Mouse (Mus musculus): ENCODE data around the gene Serpinc1. TPM values are rescaled to one million over a fixed set of nuclear protein-coding genes. Genes with fewer than 3 reads are reported as not detected.

The Serpinc1 gene
- polyA plus RNA-seq, 1 experiment = 0.21 TPM

GRCm38 (mm10) chr1:161033856-161034434 lies 55.6 kb downstream of the Serpinc1 start:
- peak overlapping the region; percentile 97 for H3ac ChIP-seq (ENCODE audit: control insufficient read depth, insufficient read length, low read depth)
- no peak for TF ChIP-seq CTCF (IDR thresholded peaks at IDR 0.05; ENCODE audit: control insufficient read depth, insufficient read depth, insufficient read length)
- TF ChIP-seq FOSL1 (IDR thresholded peaks at IDR 0.05; ENCODE audit: insufficient read depth, low read length, poor library complexity, severe bottlenecking) = no peak
- TF ChIP-seq CEBPB (IDR thresholded peaks at IDR 0.05; ENCODE audit: low read depth) = no peak
- no peak for TF ChIP-seq MAX (IDR thresholded peaks at IDR 0.05)
- no peak for TF ChIP-seq MYOG (IDR thresholded peaks at IDR 0.05; ENCODE audit: control insufficient read depth, extremely low read depth, insufficient read length)
- TF ChIP-seq USF1 (IDR thresholded peaks at IDR 0.05; ENCODE audit: low read depth) = no peak
- TF ChIP-seq MYOD1 (IDR thresholded peaks at IDR 0.05; ENCODE audit: control insufficient read depth, insufficient read length, low read depth) = no peak
- H3K79me2 ChIP-seq (ENCODE audit: control insufficient read depth, insufficient read depth) = peaks cover 50% of the 10 kb centered on the region
- H3K36me3 ChIP-seq (ENCODE audit: control insufficient read depth, insufficient read depth) = peaks cover 62% of the 10 kb centered on the region
- H3K79me3 ChIP-seq (ENCODE audit: low read depth) = peaks cover 33% of the 10 kb centered on the region
- no peaks in the 10 kb centered on the region for H3K27me3 ChIP-seq (ENCODE audit: control insufficient read depth, insufficient read depth, insufficient read length)
- H3K4me3 ChIP-seq (ENCODE audit: insufficient read depth, poor library complexity, severe bottlenecking) = peak overlapping the region; percentile 92

- TF ChIP-seq FOSL1 (IDR thresholded peaks at IDR 0.05; ENCODE audit: insufficient read depth, low read length, poor library complexity, severe bottlenecking) = no peak
- no peak for TF ChIP-seq USF1 (IDR thresholded peaks at IDR 0.05; ENCODE audit: low read depth)
- no peak for TF ChIP-seq CTCF (IDR thresholded peaks at IDR 0.05; ENCODE audit: control insufficient read depth, insufficient read depth, insufficient read length)
- no peak for TF ChIP-seq CEBPB (IDR thresholded peaks at IDR 0.05; ENCODE audit: low read depth)
- TF ChIP-seq MYOD1 (IDR thresholded peaks at IDR 0.05; ENCODE audit: control insufficient read depth, insufficient read length, low read depth) = no peak
- peak; percentile 13 for TF ChIP-seq MAX (IDR thresholded peaks at IDR 0.05)
- TF ChIP-seq MYOG (IDR thresholded peaks at IDR 0.05; ENCODE audit: control insufficient read depth, extremely low read depth, insufficient read length) = no peak
- H3K79me2 ChIP-seq (ENCODE audit: control insufficient read depth, insufficient read depth) = peaks cover 50% of the 10 kb centered on the region
- H3K27me3 ChIP-seq (ENCODE audit: control insufficient read depth, insufficient read depth, insufficient read length) = no peaks in the 10 kb centered on the region
- peak within 1 kb of the TSS; percentile 92 for H3K4me3 ChIP-seq (ENCODE audit: insufficient read depth, poor library complexity, severe bottlenecking)
- peak within 1 kb of the TSS; percentile 97 for H3ac ChIP-seq (ENCODE audit: control insufficient read depth, insufficient read length, low read depth)
- peaks cover 33% of the 10 kb centered on the region for H3K79me3 ChIP-seq (ENCODE audit: low read depth)
- H3K36me3 ChIP-seq (ENCODE audit: control insufficient read depth, insufficient read depth) = peaks cover 56% of the 10 kb centered on the region
Measured at GRCm38 (mm10) chr1:161034435-161035280, 56.3 kb downstream of the Serpinc1 start, which contains the start of gene Zbtb37. TSS of gene Zbtb37 (minus strand) at chr1:161034849.

- H3K79me3 ChIP-seq (ENCODE audit: low read depth) = peaks cover 33% of the 10 kb centered on the region
- peak overlapping the region; percentile 93 for H3ac ChIP-seq (ENCODE audit: control insufficient read depth, insufficient read length, low read depth)
- H3K4me3 ChIP-seq (ENCODE audit: insufficient read depth, poor library complexity, severe bottlenecking) = peak overlapping the region; percentile 92
- H3K27me3 ChIP-seq (ENCODE audit: control insufficient read depth, insufficient read depth, insufficient read length) = no peaks in the 10 kb centered on the region
- peaks cover 50% of the 10 kb centered on the region for H3K79me2 ChIP-seq (ENCODE audit: control insufficient read depth, insufficient read depth)
- no peak for TF ChIP-seq FOSL1 (IDR thresholded peaks at IDR 0.05; ENCODE audit: insufficient read depth, low read length, poor library complexity, severe bottlenecking)
- peak; percentile 82 for TF ChIP-seq MAX (IDR thresholded peaks at IDR 0.05)
- no peak for TF ChIP-seq CTCF (IDR thresholded peaks at IDR 0.05; ENCODE audit: control insufficient read depth, insufficient read depth, insufficient read length)
- no peak for TF ChIP-seq CEBPB (IDR thresholded peaks at IDR 0.05; ENCODE audit: low read depth)
- no peak for TF ChIP-seq USF1 (IDR thresholded peaks at IDR 0.05; ENCODE audit: low read depth)
- no peak for TF ChIP-seq MYOD1 (IDR thresholded peaks at IDR 0.05; ENCODE audit: control insufficient read depth, insufficient read length, low read depth)
- no peak for TF ChIP-seq MYOG (IDR thresholded peaks at IDR 0.05; ENCODE audit: control insufficient read depth, extremely low read depth, insufficient read length)
- peaks cover 50% of the 10 kb centered on the region for H3K36me3 ChIP-seq (ENCODE audit: control insufficient read depth, insufficient read depth)
Measured at GRCm38 (mm10) chr1:161035281-161035785, 56.9 kb downstream of the Serpinc1 start.

- no peaks in the 10 kb centered on the region for H3K27me3 ChIP-seq (ENCODE audit: control insufficient read depth, insufficient read depth, insufficient read length)
- peaks cover 50% of the 10 kb centered on the region for H3K79me2 ChIP-seq (ENCODE audit: control insufficient read depth, insufficient read depth)
- TF ChIP-seq CEBPB (IDR thresholded peaks at IDR 0.05; ENCODE audit: low read depth) (no peak), MYOD1 (IDR thresholded peaks at IDR 0.05; ENCODE audit: control insufficient read depth, insufficient read length, low read depth) (no peak), MAX (IDR thresholded peaks at IDR 0.05) (no peak), FOSL1 (IDR thresholded peaks at IDR 0.05; ENCODE audit: insufficient read depth, low read length, poor library complexity, severe bottlenecking) (no peak)
- H3ac ChIP-seq (ENCODE audit: control insufficient read depth, insufficient read length, low read depth) = peak overlapping the region; percentile 93
- peak overlapping the region; percentile 92 for H3K4me3 ChIP-seq (ENCODE audit: insufficient read depth, poor library complexity, severe bottlenecking)
- peaks cover 33% of the 10 kb centered on the region for H3K79me3 ChIP-seq (ENCODE audit: low read depth)
- peaks cover 49% of the 10 kb centered on the region for H3K36me3 ChIP-seq (ENCODE audit: control insufficient read depth, insufficient read depth)
Measured at GRCm38 (mm10) chr1:161035786-161036404, 57.5 kb downstream of the Serpinc1 start.

GRCm38 (mm10) chr1:161036411-161036841 lies 58.0 kb downstream of the Serpinc1 start:
- TF ChIP-seq USF1 (IDR thresholded peaks at IDR 0.05; ENCODE audit: low read depth) (no peak), MYOG (IDR thresholded peaks at IDR 0.05; ENCODE audit: control insufficient read depth, extremely low read depth, insufficient read length) (no peak), FOSL1 (IDR thresholded peaks at IDR 0.05; ENCODE audit: insufficient read depth, low read length, poor library complexity, severe bottlenecking) (no peak), MYOD1 (IDR thresholded peaks at IDR 0.05; ENCODE audit: control insufficient read depth, insufficient read length, low read depth) (no peak)
- H3K79me2 ChIP-seq (ENCODE audit: control insufficient read depth, insufficient read depth) = peaks cover 50% of the 10 kb centered on the region
- H3K27me3 ChIP-seq (ENCODE audit: control insufficient read depth, insufficient read depth, insufficient read length) = no peaks in the 10 kb centered on the region
- peak overlapping the region; percentile 92 for H3K4me3 ChIP-seq (ENCODE audit: insufficient read depth, poor library complexity, severe bottlenecking)
- peak overlapping the region; percentile 93 for H3ac ChIP-seq (ENCODE audit: control insufficient read depth, insufficient read length, low read depth)
- H3K79me3 ChIP-seq (ENCODE audit: low read depth) = peaks cover 33% of the 10 kb centered on the region
- H3K36me3 ChIP-seq (ENCODE audit: control insufficient read depth, insufficient read depth) = peaks cover 51% of the 10 kb centered on the region

Measured in C2C12 (cell line).